Mouse (Mus musculus): ENCODE measurements at regions not wholly inside any gene's neighbourhood (a gene's known extent, or its start where the extent isn't known, plus 50 kb on each side); places are given as distances from the start of the nearest gene placed in this dataset.

DNA sequence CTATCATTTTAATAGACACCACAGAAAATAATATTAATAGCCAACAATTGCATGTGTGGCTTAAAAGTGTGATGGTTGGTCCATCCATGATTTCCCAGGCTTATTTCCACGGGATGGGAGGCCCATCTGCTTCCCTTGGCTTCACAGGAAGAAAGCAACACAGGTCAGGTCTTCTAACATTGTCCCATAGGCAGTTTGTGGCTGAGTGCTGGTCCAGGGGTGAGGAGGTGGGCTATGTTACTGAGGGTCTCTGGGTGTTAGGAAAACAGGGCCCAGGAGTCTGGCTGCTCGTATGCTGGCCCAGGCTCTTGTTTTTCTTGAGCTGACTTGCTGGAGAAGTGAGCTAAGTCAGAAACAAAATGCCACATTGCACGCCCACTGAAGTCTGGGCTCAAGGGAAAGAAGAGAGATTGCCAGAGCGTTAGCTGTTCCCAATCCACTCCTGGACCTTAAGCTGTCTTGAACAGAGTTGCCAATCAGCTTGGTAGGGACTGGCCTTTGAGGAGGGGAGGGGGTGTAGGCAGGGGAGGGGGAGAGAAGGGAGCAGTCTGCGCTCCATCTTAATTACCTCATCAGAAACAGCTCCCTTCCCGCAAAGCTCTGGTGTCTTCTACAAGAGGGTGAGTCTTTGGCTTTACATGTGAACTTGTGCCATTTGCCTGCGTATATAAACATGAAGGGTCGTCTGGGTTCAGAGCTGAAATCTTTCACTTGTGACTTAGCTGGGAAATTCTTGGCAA lies 82.1 kb upstream of the Osr1 start:
- no peak for TF ChIP-seq CTCF (IDR thresholded peaks at IDR 0.05)
- no peak for TF ChIP-seq POLR2A (IDR thresholded peaks at IDR 0.05; ENCODE audit: insufficient read depth, low read depth, low read length)
